Mouse (Mus musculus) MEL (cell line): ENCODE results near the gene Nlrx1. TPM values are rescaled to one million over a fixed set of nuclear protein-coding genes. Genes with fewer than 3 reads are reported as not detected.

Experiments used
- DNase-seq: peaks from one replicate; pipeline ENCODE4 v3.0.0; 2011; ENCODE audit warnings: low read depth, low spot score
- H3K27ac ChIP-seq: 2 replicates; pipeline ENCODE4 v1.5.1; 2012; ENCODE audit warnings: low read depth, mild to moderate bottlenecking, control low read depth, low read length, moderate library complexity; ENCODE audit not compliant: control insufficient read depth
- H3K27me3 ChIP-seq, 2 experiments: fragments of 150-350 bp in 1 of 2; sonication (generic) in 1 of 2; 2 replicates each; pipeline ENCODE4 v1.6.1; 2012; ENCODE audit warnings: low read length in 2 of 2, mild to moderate bottlenecking in 2 of 2, improper control_type of control experiment in 1 of 2, moderate library complexity in 1 of 2; ENCODE audit not compliant: insufficient read depth in 2 of 2, control insufficient read depth in 1 of 2
- H3K36me3 ChIP-seq, 2 experiments: 2 replicates each; pipeline ENCODE4 v1.6.1; 2012 to 2014; ENCODE audit warnings: low read length in 2 of 2, improper control_type of control experiment in 1 of 2, inconsistent platforms in 1 of 2, mild to moderate bottlenecking in 1 of 2; ENCODE audit not compliant: insufficient read depth in 2 of 2, control insufficient read depth in 1 of 2
- H3K4me1 ChIP-seq, 2 experiments: fragments of 150-350 bp in 1 of 2; sonication (generic) in 1 of 2; 2 replicates each; pipeline ENCODE4 v1.6.1; 2012; ENCODE audit warnings: low read length in 2 of 2, improper control_type of control experiment in 1 of 2, mild to moderate bottlenecking in 1 of 2; ENCODE audit not compliant: insufficient read depth in 2 of 2, control insufficient read depth in 1 of 2
- H3K4me3 ChIP-seq, 2 experiments: fragments of 150-350 bp in 1 of 2; sonication (generic) in 1 of 2; 2 replicates each; pipeline ENCODE4 v1.5.1; 2012; ENCODE audit warnings: low read depth in 2 of 2, low read length in 2 of 2, mild to moderate bottlenecking in 2 of 2, moderate library complexity in 2 of 2, control low read depth in 1 of 2, improper control_type of control experiment in 1 of 2; ENCODE audit not compliant: control insufficient read depth in 1 of 2, insufficient read depth in 1 of 2
- H3K79me2 ChIP-seq: 2 replicates; pipeline ENCODE4 v1.6.1; 2012; ENCODE audit warnings: mild to moderate bottlenecking, low read length, moderate library complexity; ENCODE audit not compliant: control insufficient read depth, poor library complexity, insufficient read depth
- H3K9ac ChIP-seq: 2 replicates; pipeline ENCODE4 v1.6.1; 2012; ENCODE audit warnings: low read depth, mild to moderate bottlenecking, control low read depth, low read length, moderate library complexity; ENCODE audit not compliant: control insufficient read depth, poor library complexity, severe bottlenecking
- H3K9me3 ChIP-seq: fragments of 150-350 bp; sonication (generic); replicated peaks from 2 replicates; pipeline ENCODE4 v1.6.1; 2012; ENCODE audit warnings: mild to moderate bottlenecking, low read length, improper control_type of control experiment, moderate library complexity; ENCODE audit not compliant: insufficient read depth
- GATA1 ChIP-seq: IDR thresholded peaks from 2 replicates; pipeline ENCODE4 v1.6.1; 2011; ENCODE audit warnings: low read depth, low read length, improper control_type of control experiment
- HCFC1 ChIP-seq: IDR thresholded peaks from 2 replicates; pipeline ENCODE4 v1.6.1; 2012; ENCODE audit warnings: low read depth, mild to moderate bottlenecking, inconsistent platforms, low read length, improper control_type of control experiment, moderate library complexity
- JUND ChIP-seq: IDR thresholded peaks from 2 replicates; pipeline ENCODE4 v1.6.1; 2011; ENCODE audit warnings: low read depth, mild to moderate bottlenecking, improper control_type of control experiment, low read length
- MAFK ChIP-seq: IDR thresholded peaks from 2 replicates; pipeline ENCODE4 v1.6.1; 2011; ENCODE audit warnings: low read depth, mild to moderate bottlenecking, low read length, improper control_type of control experiment, borderline replicate concordance
- MAX ChIP-seq: IDR thresholded peaks from 2 replicates; pipeline ENCODE4 v1.6.1; 2011; ENCODE audit warnings: low read length, improper control_type of control experiment
- MEF2A ChIP-seq: IDR thresholded peaks from 2 replicates; pipeline ENCODE4 v1.6.1; 2014; ENCODE audit warnings: low read depth, mild to moderate bottlenecking, inconsistent platforms, low read length, improper control_type of control experiment; ENCODE audit not compliant: poor library complexity, insufficient replicate concordance, severe bottlenecking; ENCODE audit errors: extremely low read depth
- POLR2A ChIP-seq, 2 experiments: IDR thresholded peaks; 2 replicates each; pipeline ENCODE4 v1.6.1; 2011 to 2012; ENCODE audit warnings: low read length in 2 of 2, mild to moderate bottlenecking in 2 of 2, control low read depth in 1 of 2, improper control_type of control experiment in 1 of 2, low read depth in 1 of 2, moderate library complexity in 1 of 2; ENCODE audit not compliant: control insufficient read depth in 1 of 2, insufficient read depth in 1 of 2, poor library complexity in 1 of 2
- SMC3 ChIP-seq: IDR thresholded peaks from 2 replicates; pipeline ENCODE4 v1.6.1; 2011; ENCODE audit warnings: low read depth, low read length, improper control_type of control experiment
- TCF12 ChIP-seq: IDR thresholded peaks from 2 replicates; pipeline ENCODE4 v1.6.1; 2014; ENCODE audit warnings: low read depth, mild to moderate bottlenecking, inconsistent platforms, low read length, improper control_type of control experiment, moderate library complexity
- UBTF ChIP-seq: IDR thresholded peaks from 2 replicates; pipeline ENCODE4 v1.6.1; 2012; ENCODE audit warnings: low read depth, mild to moderate bottlenecking, inconsistent platforms, low read length, improper control_type of control experiment, moderate library complexity, borderline replicate concordance; ENCODE audit not compliant: insufficient read depth
- USF2 ChIP-seq, 2 experiments: IDR thresholded peaks; 2 replicates each; pipeline ENCODE4 v1.6.1; 2011 to 2012; ENCODE audit warnings: improper control_type of control experiment in 2 of 2, low read length in 2 of 2, borderline replicate concordance in 1 of 2, inconsistent platforms in 1 of 2, low read depth in 1 of 2, mild to moderate bottlenecking in 1 of 2; ENCODE audit not compliant: insufficient read depth in 1 of 2
- ZC3H11A ChIP-seq: IDR thresholded peaks from 2 replicates; pipeline ENCODE4 v1.6.1; 2012; ENCODE audit warnings: low read depth, mild to moderate bottlenecking, inconsistent platforms, low read length, improper control_type of control experiment
- ZMIZ1 ChIP-seq: IDR thresholded peaks from 2 replicates; pipeline ENCODE4 v1.6.1; 2012; ENCODE audit warnings: low read depth, mild to moderate bottlenecking, inconsistent platforms, low read length, improper control_type of control experiment, moderate library complexity
- polyA plus RNA-seq, 2 experiments: library from polyadenylated mRNA; stranded (reverse) in 1 of 2; unstranded in 1 of 2; fragments of >175 nt in 1 of 2; fragments of >200 nt in 1 of 2; gene quantifications; 2 replicates each; pipeline versions ENCODE4 v1.2.1 to v1.2.4; 2012; ENCODE audit warnings: low replicate concordance in 2 of 2, low read depth in 1 of 2; ENCODE audit not compliant: insufficient read length in 2 of 2, insufficient read depth in 1 of 2, missing spikeins in 1 of 2
- total RNA-seq: library from RNA; depleted of rRNA; stranded (reverse); fragments of 300-350 nt; gene quantifications from 2 replicates; pipeline ENCODE4 v1.2.3, GENCODE M21; 2012

The Nlrx1 gene
- total and polyA plus RNA-seq, 3 experiments, result 1.2 to 7.0 TPM; not detected in 1

- no peaks in the 10 kb centered on the region for H3K9me3 ChIP-seq
- H3K9ac ChIP-seq, result no peak overlapping the region
- no peak overlapping the region for H3K27ac ChIP-seq
- TF ChIP-seq MAX (no peak), GATA1 (no peak), MAFK (no peak), HCFC1 (no peak), TCF12 (no peak), UBTF (no peak), USF2 (IDR thresholded peaks at IDR 0.05; ENCODE audit: borderline replicate concordance in 1 of 2, insufficient read depth in 1 of 2, low read depth in 1 of 2, low read length in 2 of 2) (no peak)
- H3K4me1 ChIP-seq, result peaks cover 3 to 9% of the 10 kb centered on the region in 2 experiments
- H3K79me2 ChIP-seq, result peaks cover under 1% of the 10 kb centered on the region; the same call in 1 of the 2 replicates
- H3K4me3 ChIP-seq, result no peak overlapping the region
- no peak for DNase-seq
- H3K36me3 ChIP-seq, result peaks cover 0 to 4% of the 10 kb centered on the region in 2 experiments; a peak in 1 of 4 replicates
- H3K27me3 ChIP-seq, result no peaks in the 10 kb centered on the region
Measured at GRCm38 (mm10) chr9:44314257-44314547, 45.8 kb upstream of the Nlrx1 start.

GRCm38 (mm10) chr9:44313476-44314256 is 45.3 kb upstream of the Nlrx1 start:
- H3K4me1 ChIP-seq, result peaks cover 0 to 5% of the 10 kb centered on the region in 2 experiments; a peak in 3 of 4 replicates
- no peaks in the 10 kb centered on the region for H3K9me3 ChIP-seq
- no peak overlapping the region for H3K4me3 ChIP-seq
- peaks cover 0 to 3% of the 10 kb centered on the region in 2 experiments; a peak in 1 of 4 replicates for H3K36me3 ChIP-seq
- no peaks in the 10 kb centered on the region for H3K27me3 ChIP-seq
- TF ChIP-seq MEF2A (no peak), JUND (no peak), ZMIZ1 (no peak), POLR2A (IDR thresholded peaks at IDR 0.05; ENCODE audit: control insufficient read depth in 1 of 2, insufficient read depth in 1 of 2, low read depth in 1 of 2, low read length in 2 of 2, poor library complexity in 1 of 2) (no peak), UBTF (no peak), GATA1 (no peak), ZC3H11A (no peak), MAX (no peak), SMC3 (no peak)
- no peaks in the 10 kb centered on the region for H3K79me2 ChIP-seq
- no peak for DNase-seq
- H3K27ac ChIP-seq, result no peak overlapping the region
- H3K9ac ChIP-seq, result no peak overlapping the region
